In genomic region chr5:107858963-107859362, GRCm38 (mm10) we compare ENCODE assay signal across 12 mouse cellular contexts. TPM values are rescaled to one million over a fixed set of nuclear protein-coding genes. Genes with fewer than 3 reads are reported as not detected.
DNase-seq lines count a peak whose midpoint lies in the region; ATAC-seq and TF ChIP-seq lines count a peak whose summit lies in the region.
"Had no signal": no experiment of that assay in that cellular context is flagged by ENCODE, and none has a peak within 500 bp of the region (broad histone marks: within the 10 kb centered on the region; RNA-seq: fewer than 3 reads in every experiment).

No protein-coding gene starts in this region.

- H3K4me3 ChIP-seq in kidney, postnatal 0 days (replicated peaks; ENCODE audit: low read depth, low read length): no peak overlapping the region
- H3K4me3 ChIP-seq in G1E (ENCODE audit: low read depth, low read length): no peak overlapping the region
- no peak overlapping the region for H3K4me3 ChIP-seq in heart, embryonic 11.5 days (ENCODE audit: low read depth, low read length)
- H3K4me3 ChIP-seq: limb, embryonic 13.5 days had no signal

- H3K4me1 ChIP-seq in kidney, postnatal 0 days (replicated peaks; ENCODE audit: insufficient read depth, low read length): 0 out of 2 replicates have a peak, but pooled peaks cover 2% of the 10 kb centered on the region
- peaks cover 31% of the 10 kb centered on the region for H3K4me1 ChIP-seq in G1E (ENCODE audit: insufficient read depth, low read depth, low read length)
- H3K4me1 ChIP-seq in heart, embryonic 11.5 days (ENCODE audit: control insufficient read depth, insufficient read depth, low read length): peaks cover 11% of the 10 kb centered on the region

- H3K27ac ChIP-seq in kidney, postnatal 0 days: no peak overlapping the region
- no peak overlapping the region for H3K27ac ChIP-seq in heart, embryonic 11.5 days (ENCODE audit: low read depth, low read length)
- H3K27ac ChIP-seq: limb, embryonic 13.5 days had no signal

- WGBS in kidney, postnatal 0 days: 44% methylated on average over 2 of the region's 2 CpGs
- WGBS in heart, embryonic 11.5 days (ENCODE audit: insufficient replicate concordance): 43% methylated on average over 2 of the region's 2 CpGs

- H3K9ac ChIP-seq in kidney, postnatal 0 days (ENCODE audit: low read depth, low read length): no peak overlapping the region
- no peak overlapping the region for H3K9ac ChIP-seq in heart, embryonic 11.5 days (ENCODE audit: low read depth, low read length)
- H3K9ac ChIP-seq: limb, embryonic 13.5 days had no signal

- H3K9me3 ChIP-seq in kidney, postnatal 0 days (replicated peaks; ENCODE audit: low read length): no peaks in the 10 kb centered on the region
- H3K9me3 ChIP-seq in G1E (replicated peaks): no peaks in the 10 kb centered on the region
- no peaks in the 10 kb centered on the region for H3K9me3 ChIP-seq in heart, embryonic 11.5 days (replicated peaks; ENCODE audit: control insufficient read depth, low read length)
- H3K9me3 ChIP-seq: limb, embryonic 13.5 days had no signal

- TF ChIP-seq CTCF in kidney, postnatal 0 days (IDR thresholded peaks at IDR 0.05; ENCODE audit: low read depth): peak; percentile 50; the same call in 1 of the 2 replicates
- TF ChIP-seq CTCF in G1E (IDR thresholded peaks at IDR 0.05; ENCODE audit: low read depth, low read length): peak; percentile 36

- no peaks in the 10 kb centered on the region for H3K36me3 ChIP-seq in kidney, postnatal 0 days (ENCODE audit: insufficient read depth, low read length)
- H3K36me3 ChIP-seq in G1E (replicated peaks): peaks cover 10% of the 10 kb centered on the region
- no peaks in the 10 kb centered on the region for H3K36me3 ChIP-seq in heart, embryonic 11.5 days (ENCODE audit: control insufficient read depth, insufficient read depth, low read length)
- H3K36me3 ChIP-seq: limb, embryonic 13.5 days had no signal

- H3K27me3 ChIP-seq in kidney, postnatal 0 days (ENCODE audit: insufficient read depth, low read length): no peaks in the 10 kb centered on the region
- H3K27me3 ChIP-seq in G1E (ENCODE audit: insufficient read depth, low read length): no peaks in the 10 kb centered on the region
- no peaks in the 10 kb centered on the region for H3K27me3 ChIP-seq in heart, embryonic 11.5 days (ENCODE audit: control insufficient read depth, insufficient read depth, low read length)
- H3K27me3 ChIP-seq: limb, embryonic 13.5 days had no signal

- DNase-seq in kidney, postnatal 0 days (ENCODE audit: low spot score): no peak
- no peak for DNase-seq in kidney, postnatal 25 days
- DNase-seq in A20 (ENCODE audit: low read depth, low spot score) (peak; percentile 52), G1E (ENCODE audit: low spot score) (no peak)
- DNase-seq in urinary bladder, adult 18-20 months (ENCODE audit: low spot score in 2 of 2): no peak
- no peak for DNase-seq in right cerebral cortex, adult 2 months (ENCODE audit: low spot score in 2 of 2)
- DNase-seq: heart, postnatal 36 days; retina, postnatal 1 day had no signal

- no peak for ATAC-seq in kidney, postnatal 0 days (replicated peaks; ENCODE audit: low FRiP score, low read depth)
- no peak for ATAC-seq in G1E (ENCODE audit: extremely low read depth, insufficient number of reproducible peaks, low FRiP score, poor library complexity, severe bottlenecking)
- peak; percentile 82; the same call in 1 of the 2 replicates for ATAC-seq in megakaryocyte, adult 5-6 weeks (ENCODE audit: poor library complexity, severe bottlenecking)
- ATAC-seq in heart, embryonic 11.5 days (replicated peaks; ENCODE audit: insufficient number of reproducible peaks, low FRiP score, low TSS enrichment): no peak

- H3K4me2 ChIP-seq in kidney, postnatal 0 days (ENCODE audit: low read length): no peak overlapping the region
- H3K4me2 ChIP-seq in heart, embryonic 11.5 days: no peak overlapping the region
- H3K4me2 ChIP-seq: limb, embryonic 13.5 days had no signal

RNA-seq across cellular contexts. Expression of gene Evi5, which starts 15.9 kb away (rescaled TPM):
- 84.3 and 88.8 TPM in 2 replicates for polyA plus RNA-seq in kidney, postnatal 0 days (2015; fragmentation: Nextera tagmentation; extraction: Ambion mirVana)
- 58.1 and 94.2 TPM in 2 replicates for total RNA-seq in G1E (2014; fragmentation: Nextera tagmentation)
- total RNA-seq in G1E (2017): 26.1 and 36.4 TPM in 2 replicates
- polyA plus RNA-seq in G1E (2012): 3.3 and 3.8 TPM in 2 replicates
- 53.0 and 55.2 TPM in 2 replicates for total RNA-seq in megakaryocyte, adult 5-6 weeks (2015)
- 43.8 and 44.6 TPM in 2 replicates for total RNA-seq in megakaryocyte, adult 5-6 weeks (2017)
- 41.0 and 46.7 TPM in 2 replicates for polyA plus RNA-seq in heart, embryonic 11.5 days (2014; fragmentation: Nextera tagmentation; extraction: Ambion mirVana)

RNA-seq across cellular contexts. Expression of gene Ube2d2b, which starts 29.1 kb away (rescaled TPM):
- polyA plus RNA-seq in kidney, postnatal 0 days (2015; fragmentation: Nextera tagmentation; extraction: Ambion mirVana): 0.08 TPM in 1 of 2 replicates, not detected in the other
- total RNA-seq in G1E (2014; fragmentation: Nextera tagmentation) (not detected in 2 replicates), G1E (2017) (0.05 TPM in 1 of 2 replicates, not detected in the other)
- not detected in 2 replicates for polyA plus RNA-seq in G1E (2012)
- not detected in 2 replicates for total RNA-seq in megakaryocyte, adult 5-6 weeks (2015)
- 0.07 TPM in 1 of 2 replicates, not detected in the other for total RNA-seq in megakaryocyte, adult 5-6 weeks (2017)
- polyA plus RNA-seq in heart, embryonic 11.5 days (2014; fragmentation: Nextera tagmentation; extraction: Ambion mirVana): 0.57 TPM in 1 of 2 replicates, not detected in the other
- total RNA-seq: heart, postnatal 36 days had no signal
- polyA plus RNA-seq: embryonic facial prominence, embryonic 14.5 days had no signal

RNA-seq across cellular contexts. Expression of gene Rpl5, which starts 41.3 kb away (rescaled TPM):
- 66.8 and 70.4 TPM in 2 replicates for polyA plus RNA-seq in kidney, postnatal 0 days (2015; fragmentation: Nextera tagmentation; extraction: Ambion mirVana)
- total RNA-seq in G1E (2014; fragmentation: Nextera tagmentation) (875 and 1,036 TPM in 2 replicates), G1E (2017) (329 and 387 TPM in 2 replicates)
- 53.7 and 54.0 TPM in 2 replicates for polyA plus RNA-seq in G1E (2012)
- total RNA-seq in megakaryocyte, adult 5-6 weeks (2015): 281 and 294 TPM in 2 replicates
- total RNA-seq in megakaryocyte, adult 5-6 weeks (2017): 116 and 124 TPM in 2 replicates
- polyA plus RNA-seq in heart, embryonic 11.5 days (2014; fragmentation: Nextera tagmentation; extraction: Ambion mirVana): 55.2 and 69.9 TPM in 2 replicates
